Mouse (Mus musculus) myocyte (in vitro differentiated cells): ENCODE data around the gene Mybpc1. TPM values are rescaled to one million over a fixed set of nuclear protein-coding genes. Genes with fewer than 3 reads are reported as not detected.
A peak's percentile ranks its signal among the peaks of the same experiment; 100 is the strongest.

Experiments used
- H3K27me3 ChIP-seq: one replicate; pipeline ENCODE4 v1.6.1; 2011; ENCODE audit not compliant: control insufficient read depth, insufficient read depth, insufficient read length
- H3K36me3 ChIP-seq: one replicate; pipeline ENCODE4 v1.6.1; 2011; ENCODE audit not compliant: control insufficient read depth, insufficient read depth
- H3K4me2 ChIP-seq: one replicate; pipeline ENCODE4 v1.6.1; 2011; ENCODE audit warnings: low read depth, control low read depth
- H3K4me3 ChIP-seq: one replicate; pipeline ENCODE4 v1.5.1; 2011; ENCODE audit warnings: mild to moderate bottlenecking, control low read depth, moderate library complexity
- H3K79me2 ChIP-seq: one replicate; pipeline ENCODE4 v1.6.1; 2011; ENCODE audit not compliant: control insufficient read depth, insufficient read depth
- H3ac ChIP-seq: one replicate; pipeline ENCODE4 v1.6.1; 2011; ENCODE audit not compliant: control insufficient read depth, insufficient read length
- CEBPB ChIP-seq: IDR thresholded peaks from 2 replicates; pipeline ENCODE4 v1.6.1; 2011; ENCODE audit warnings: mild to moderate bottlenecking, moderate library complexity; ENCODE audit not compliant: poor library complexity, insufficient read depth, severe bottlenecking
- E2F4 ChIP-seq: IDR thresholded peaks from one replicate; pipeline ENCODE4 v1.6.1; 2011; ENCODE audit warnings: mild to moderate bottlenecking, control low read depth, moderate library complexity; ENCODE audit not compliant: insufficient read depth
- MAX ChIP-seq: IDR thresholded peaks from one replicate; pipeline ENCODE4 v1.6.1; 2011; ENCODE audit warnings: low read depth, mild to moderate bottlenecking, control low read depth
- MYOD1 ChIP-seq, 3 experiments: IDR thresholded peaks; one replicate each; pipeline ENCODE4 v1.6.1; 2011; ENCODE audit warnings: control low read depth in 2 of 3, low read depth in 2 of 3, mild to moderate bottlenecking in 2 of 3, moderate library complexity in 1 of 3; ENCODE audit not compliant: insufficient read length in 2 of 3, control insufficient read depth in 1 of 3
- MYOG ChIP-seq, 3 experiments: IDR thresholded peaks; one replicate each; pipeline ENCODE4 v1.6.1; 2011; ENCODE audit warnings: control low read depth in 2 of 3, low read depth in 2 of 3, mild to moderate bottlenecking in 2 of 3; ENCODE audit not compliant: insufficient read length in 2 of 3, control insufficient read depth in 1 of 3, insufficient read depth in 1 of 3
- POLR2A ChIP-seq: IDR thresholded peaks from one replicate; pipeline ENCODE4 v1.6.1; 2011; ENCODE audit warnings: low read depth, mild to moderate bottlenecking, control low read depth, moderate library complexity; ENCODE audit not compliant: insufficient read length
- POLR2AphosphoS2 ChIP-seq: IDR thresholded peaks from one replicate; pipeline ENCODE4 v1.6.1; 2011; ENCODE audit warnings: low read depth, control low read depth; ENCODE audit not compliant: insufficient read length
- REST ChIP-seq: IDR thresholded peaks from one replicate; pipeline ENCODE4 v1.6.1; 2011; ENCODE audit warnings: mild to moderate bottlenecking, control low read depth, moderate library complexity; ENCODE audit not compliant: insufficient read depth, insufficient read length
- SRF ChIP-seq: IDR thresholded peaks from one replicate; pipeline ENCODE4 v1.6.1; 2011; ENCODE audit warnings: low read depth; ENCODE audit not compliant: control insufficient read depth, insufficient read length
- TCF12 ChIP-seq: IDR thresholded peaks from one replicate; pipeline ENCODE4 v1.6.1; 2011; ENCODE audit warnings: mild to moderate bottlenecking, control low read depth; ENCODE audit not compliant: poor library complexity, insufficient read depth, severe bottlenecking
- TCF3 ChIP-seq: IDR thresholded peaks from one replicate; pipeline ENCODE4 v1.6.1; 2011; ENCODE audit warnings: low read depth, control low read depth; ENCODE audit not compliant: insufficient read length
- USF1 ChIP-seq: IDR thresholded peaks from one replicate; pipeline ENCODE4 v1.6.1; 2011; ENCODE audit warnings: low read depth, mild to moderate bottlenecking, control low read depth, moderate library complexity
- polyA plus RNA-seq: library from polyadenylated mRNA; unstranded; fragments of >200 nt; fragmentation: generic; extraction: Trizol; gene quantifications from one replicate; pipeline ENCODE4 v1.2.1, GENCODE M21; 2012; ENCODE audit warnings: missing spikeins

Mybpc1 gene
- polyA plus RNA-seq, 1 experiment: 21.9 TPM

- Histone ChIP-seq H3K36me3 (no peaks in the 10 kb centered on the region), H3ac (no peak overlapping the region), H3K4me3 (peak overlapping the region; percentile 60), H3K4me2 (peak overlapping the region; percentile 96), H3K27me3 (no peaks in the 10 kb centered on the region), H3K79me2 (no peaks in the 10 kb centered on the region)
- TF ChIP-seq POLR2AphosphoS2 (no peak), TCF3 (no peak), MAX (no peak), E2F4 (no peak), MYOG (IDR thresholded peaks at IDR 0.05; ENCODE audit: control insufficient read depth in 1 of 3, insufficient read depth in 1 of 3, insufficient read length in 2 of 3, low read depth in 2 of 3) (no peak), POLR2A (no peak), TCF12 (no peak), REST (no peak), SRF (no peak), CEBPB (no peak), MYOD1 (IDR thresholded peaks at IDR 0.05; ENCODE audit: control insufficient read depth in 1 of 3, insufficient read length in 2 of 3, low read depth in 2 of 3) (no peak), USF1 (no peak)
Measured at GRCm38 (mm10) chr10:88501886-88502765, 102.8 kb downstream of the Mybpc1 start.

GRCm38 (mm10) chr10:88501370-88501769, 103.6 kb downstream of the Mybpc1 start:
- H3ac ChIP-seq: no peak overlapping the region
- H3K4me2 ChIP-seq: peak overlapping the region; percentile 96
- H3K4me3 ChIP-seq: no peak overlapping the region
- no peaks in the 10 kb centered on the region for H3K27me3 ChIP-seq
- no peaks in the 10 kb centered on the region for H3K36me3 ChIP-seq
- TF ChIP-seq MYOD1 (IDR thresholded peaks at IDR 0.05; ENCODE audit: control insufficient read depth in 1 of 3, insufficient read length in 2 of 3, low read depth in 2 of 3): no peak
- TF ChIP-seq SRF: no peak
- no peak for TF ChIP-seq TCF12
- no peak for TF ChIP-seq REST
- TF ChIP-seq MAX: no peak
- TF ChIP-seq MYOG (IDR thresholded peaks at IDR 0.05; ENCODE audit: control insufficient read depth in 1 of 3, insufficient read depth in 1 of 3, insufficient read length in 2 of 3, low read depth in 2 of 3): no peak
- TF ChIP-seq USF1: no peak
- TF ChIP-seq CEBPB: no peak
- TF ChIP-seq TCF3: no peak
- no peaks in the 10 kb centered on the region for H3K79me2 ChIP-seq

GRCm38 (mm10) chr10:88499993-88500392, 105.0 kb downstream of the Mybpc1 start:
- Histone ChIP-seq H3K27me3 (no peaks in the 10 kb centered on the region), H3K79me2 (no peaks in the 10 kb centered on the region), H3ac (no peak overlapping the region), H3K4me2 (no peak overlapping the region), H3K4me3 (no peak overlapping the region), H3K36me3 (no peaks in the 10 kb centered on the region)
- TF ChIP-seq USF1 (no peak), SRF (no peak), TCF12 (no peak), CEBPB (no peak), MAX (no peak), MYOD1 (IDR thresholded peaks at IDR 0.05; ENCODE audit: control insufficient read depth in 1 of 3, insufficient read length in 2 of 3, low read depth in 2 of 3) (no peak), E2F4 (no peak), TCF3 (no peak), POLR2A (no peak), REST (no peak), MYOG (IDR thresholded peaks at IDR 0.05; ENCODE audit: control insufficient read depth in 1 of 3, insufficient read depth in 1 of 3, insufficient read length in 2 of 3, low read depth in 2 of 3) (no peak), POLR2AphosphoS2 (no peak)

- H3ac ChIP-seq: no peak overlapping the region
- H3K79me2 ChIP-seq: no peaks in the 10 kb centered on the region
- H3K4me3 ChIP-seq: no peak overlapping the region
- TF ChIP-seq POLR2A: no peak
- no peak for TF ChIP-seq SRF
- no peak for TF ChIP-seq USF1
- TF ChIP-seq E2F4: no peak
- TF ChIP-seq TCF12: no peak
- no peak for TF ChIP-seq MYOD1 (IDR thresholded peaks at IDR 0.05; ENCODE audit: control insufficient read depth in 1 of 3, insufficient read length in 2 of 3, low read depth in 2 of 3)
- TF ChIP-seq CEBPB: no peak
- no peaks in the 10 kb centered on the region for H3K36me3 ChIP-seq
- H3K27me3 ChIP-seq: no peaks in the 10 kb centered on the region
- no peak overlapping the region for H3K4me2 ChIP-seq
Measured at GRCm38 (mm10) chr10:88496864-88497564, 107.9 kb downstream of the Mybpc1 start.
